Mouse (Mus musculus): ENCODE measurements around the gene Hcn1. TPM values are rescaled to one million over a fixed set of nuclear protein-coding genes. Genes with fewer than 3 reads are reported as not detected.

Hcn1 gene
- polyA plus RNA-seq, 1 experiment from 2014 or later = 0.60 TPM

GRCm38 (mm10) chr13:117907801-117908200 is 305.7 kb downstream of the Hcn1 start:
- Histone ChIP-seq H3K4me2 (replicated peaks) (no peak overlapping the region), H3K27me3 (no peaks in the 10 kb centered on the region), H3K9ac (replicated peaks) (no peak overlapping the region), H3K4me3 (no peak overlapping the region), H3K9me3 (no peaks in the 10 kb centered on the region), H3K27ac (replicated peaks) (no peak overlapping the region), H3K36me3 (no peaks in the 10 kb centered on the region), H3K4me1 (no peaks in the 10 kb centered on the region)
- 88% methylated on average over 3 of the region's 3 CpGs for WGBS
- no peak for ATAC-seq (replicated peaks)

DNA sequence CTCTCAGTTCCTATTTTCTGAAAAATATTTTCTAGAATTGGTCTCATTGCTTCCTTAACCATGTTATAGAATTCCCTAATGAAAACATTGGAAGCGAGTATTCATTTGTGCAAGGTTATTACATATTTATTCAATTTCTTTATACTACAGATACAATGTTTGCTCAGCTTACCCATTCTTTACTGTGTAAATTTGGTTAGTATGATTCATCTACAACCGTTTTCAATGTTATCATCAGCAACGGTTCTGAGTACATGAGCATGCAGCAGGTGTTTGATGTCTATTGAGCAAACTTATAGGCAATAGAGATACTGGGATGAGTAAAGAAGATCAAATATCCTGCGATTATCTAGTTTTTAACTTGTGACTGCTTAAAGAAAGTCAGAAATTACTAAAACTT is 327.6 kb downstream of the Hcn1 start:
- H3K9ac ChIP-seq (replicated peaks) = no peak overlapping the region
- no peak overlapping the region for H3K4me3 ChIP-seq
- no peaks in the 10 kb centered on the region for H3K9me3 ChIP-seq
- no peaks in the 10 kb centered on the region for H3K27me3 ChIP-seq
- H3K27ac ChIP-seq (replicated peaks) = no peak overlapping the region
- WGBS = 91% methylated on average over 4 of the region's 4 CpGs
- H3K36me3 ChIP-seq = no peaks in the 10 kb centered on the region
- H3K4me1 ChIP-seq = no peaks in the 10 kb centered on the region
- no peak overlapping the region for H3K4me2 ChIP-seq (replicated peaks)
- no peak for ATAC-seq (replicated peaks)

DNA sequence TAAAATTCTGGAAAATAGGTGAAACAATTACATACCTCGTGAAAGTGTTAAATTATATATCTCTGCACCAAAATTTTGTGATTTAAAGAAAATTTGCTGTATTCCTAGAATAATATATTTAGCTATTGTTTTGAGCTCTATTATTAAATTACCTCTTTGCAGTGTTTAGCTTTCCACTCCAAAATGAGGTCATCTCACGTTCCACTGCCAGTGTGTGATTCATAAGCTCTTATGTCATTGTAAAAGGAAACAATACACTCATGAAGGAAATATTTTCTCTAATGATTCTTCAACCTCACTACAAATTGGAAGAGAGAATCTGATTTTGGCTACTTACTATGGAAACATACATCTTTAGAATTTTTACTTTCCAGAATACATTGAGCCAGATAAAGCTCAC is 329.6 kb downstream of the Hcn1 start:
- Histone ChIP-seq H3K27me3 (no peaks in the 10 kb centered on the region), H3K4me2 (replicated peaks) (no peak overlapping the region), H3K36me3 (no peaks in the 10 kb centered on the region), H3K4me1 (no peaks in the 10 kb centered on the region), H3K9ac (replicated peaks) (no peak overlapping the region), H3K27ac (replicated peaks) (no peak overlapping the region), H3K4me3 (no peak overlapping the region), H3K9me3 (no peaks in the 10 kb centered on the region)
- no peak for ATAC-seq (replicated peaks)
- 47% methylated on average over 2 of the region's 2 CpGs for WGBS

- Histone ChIP-seq H3K4me3 (no peak overlapping the region), H3K27ac (replicated peaks) (no peak overlapping the region), H3K9ac (replicated peaks) (no peak overlapping the region), H3K27me3 (no peaks in the 10 kb centered on the region), H3K4me2 (replicated peaks) (no peak overlapping the region), H3K9me3 (no peaks in the 10 kb centered on the region), H3K36me3 (no peaks in the 10 kb centered on the region), H3K4me1 (no peaks in the 10 kb centered on the region)
- ATAC-seq (replicated peaks) = no peak
- 88% methylated on average over 1 of the region's 1 CpGs for WGBS
Measured at GRCm38 (mm10) chr13:117938761-117939160, 336.6 kb downstream of the Hcn1 start.

- Histone ChIP-seq H3K27ac (replicated peaks) (no peak overlapping the region), H3K9me3 (no peaks in the 10 kb centered on the region), H3K36me3 (no peaks in the 10 kb centered on the region), H3K9ac (replicated peaks) (no peak overlapping the region), H3K4me2 (replicated peaks) (no peak overlapping the region), H3K4me1 (no peaks in the 10 kb centered on the region), H3K4me3 (no peak overlapping the region), H3K27me3 (no peaks in the 10 kb centered on the region)
- no peak for ATAC-seq (replicated peaks)
- whole genome bisulfite sequencing = 95% methylated on average over 8 of the region's 8 CpGs
Measured at GRCm38 (mm10) chr13:117940536-117941280, 338.6 kb downstream of the Hcn1 start.

DNA sequence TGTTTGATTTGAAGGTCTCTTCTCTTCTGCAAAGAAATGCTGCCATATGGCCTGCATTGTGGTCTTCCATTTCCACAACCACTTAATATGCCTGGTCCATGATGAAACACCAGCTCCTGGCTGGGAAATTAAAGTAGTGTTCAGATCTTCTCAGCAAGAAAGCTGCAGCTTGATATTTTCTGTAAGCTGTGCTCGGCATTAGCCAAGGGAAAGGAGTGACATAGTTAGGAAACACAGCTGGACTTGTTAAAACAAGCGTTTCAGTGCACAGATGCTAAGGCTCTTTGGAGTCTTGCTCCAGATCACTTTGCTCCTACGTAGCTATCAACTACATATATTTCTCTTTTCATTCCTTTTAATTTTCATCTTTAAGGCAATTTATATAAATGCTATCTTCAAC is 344.7 kb downstream of the Hcn1 start:
- H3K4me3 ChIP-seq = no peak overlapping the region
- H3K27me3 ChIP-seq = no peaks in the 10 kb centered on the region
- no peak overlapping the region for H3K4me2 ChIP-seq (replicated peaks)
- ATAC-seq (replicated peaks) = no peak
- H3K9me3 ChIP-seq = no peaks in the 10 kb centered on the region
- no peaks in the 10 kb centered on the region for H3K36me3 ChIP-seq
- 83% methylated on average over 3 of the region's 3 CpGs for WGBS
- H3K9ac ChIP-seq (replicated peaks) = no peak overlapping the region
- no peak overlapping the region for H3K27ac ChIP-seq (replicated peaks)
- H3K4me1 ChIP-seq = no peaks in the 10 kb centered on the region

DNA sequence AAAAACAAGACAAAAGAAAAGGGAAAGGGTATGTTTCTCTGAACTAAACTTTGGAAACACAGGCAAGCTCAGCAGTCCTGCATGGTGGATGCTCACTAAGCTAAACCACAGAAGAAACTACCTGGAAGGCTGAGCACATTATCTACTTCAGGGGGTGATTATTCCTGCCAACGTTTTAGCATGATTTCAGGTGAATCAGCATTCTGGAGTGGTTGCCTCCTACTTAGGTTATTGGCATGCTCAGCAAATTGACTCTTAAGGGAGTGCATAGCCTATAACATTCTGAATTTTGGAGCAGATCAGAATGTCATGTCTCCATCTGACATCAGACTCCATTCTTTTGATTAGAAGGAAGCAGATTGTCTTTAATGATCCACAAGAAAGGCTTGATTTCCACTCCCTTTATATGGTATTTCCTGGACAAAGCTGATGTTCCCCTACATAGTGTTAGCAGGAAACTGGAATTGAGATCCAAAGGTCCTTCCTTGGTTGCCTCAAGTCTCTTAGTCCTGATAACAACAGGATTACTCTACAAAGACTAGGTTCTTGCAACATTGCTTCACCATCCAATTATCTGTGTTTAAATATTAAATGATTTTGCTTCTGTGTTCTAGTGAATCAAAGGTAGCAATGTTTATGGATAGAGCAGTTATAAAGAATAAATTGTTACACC is 345.7 kb downstream of the Hcn1 start:
- H3K9me3 ChIP-seq = no peaks in the 10 kb centered on the region
- H3K4me2 ChIP-seq (replicated peaks) = no peak overlapping the region
- ATAC-seq (replicated peaks) = no peak
- H3K9ac ChIP-seq (replicated peaks) = no peak overlapping the region
- no peak overlapping the region for H3K27ac ChIP-seq (replicated peaks)
- H3K4me1 ChIP-seq = no peaks in the 10 kb centered on the region
- H3K27me3 ChIP-seq = no peaks in the 10 kb centered on the region
- H3K36me3 ChIP-seq = no peaks in the 10 kb centered on the region
- no peak overlapping the region for H3K4me3 ChIP-seq
- WGBS = 64% methylated on average over 1 of the region's 1 CpGs

- peak; percentile 60; the same call in 1 of the 2 replicates for ATAC-seq (replicated peaks)
- Histone ChIP-seq H3K9ac (replicated peaks) (no peak overlapping the region), H3K36me3 (no peaks in the 10 kb centered on the region), H3K9me3 (no peaks in the 10 kb centered on the region), H3K4me3 (no peak overlapping the region), H3K4me2 (replicated peaks) (no peak overlapping the region), H3K27me3 (no peaks in the 10 kb centered on the region), H3K27ac (replicated peaks) (no peak overlapping the region), H3K4me1 (no peaks in the 10 kb centered on the region)
- 11% methylated on average over 18 of the region's 18 CpGs for WGBS
Measured at GRCm38 (mm10) chr13:117958496-117959421, 356.6 kb downstream of the Hcn1 start.

- H3K9ac ChIP-seq (replicated peaks) = no peak overlapping the region
- ATAC-seq (replicated peaks) = no peak
- no peak overlapping the region for H3K4me2 ChIP-seq (replicated peaks)
- H3K9me3 ChIP-seq = no peaks in the 10 kb centered on the region
- no peaks in the 10 kb centered on the region for H3K36me3 ChIP-seq
- H3K27me3 ChIP-seq = no peaks in the 10 kb centered on the region
- no peak overlapping the region for H3K27ac ChIP-seq (replicated peaks)
- H3K4me3 ChIP-seq = no peak overlapping the region
- no peaks in the 10 kb centered on the region for H3K4me1 ChIP-seq
Measured at GRCm38 (mm10) chr13:117964620-117965019, 362.5 kb downstream of the Hcn1 start.

DNA sequence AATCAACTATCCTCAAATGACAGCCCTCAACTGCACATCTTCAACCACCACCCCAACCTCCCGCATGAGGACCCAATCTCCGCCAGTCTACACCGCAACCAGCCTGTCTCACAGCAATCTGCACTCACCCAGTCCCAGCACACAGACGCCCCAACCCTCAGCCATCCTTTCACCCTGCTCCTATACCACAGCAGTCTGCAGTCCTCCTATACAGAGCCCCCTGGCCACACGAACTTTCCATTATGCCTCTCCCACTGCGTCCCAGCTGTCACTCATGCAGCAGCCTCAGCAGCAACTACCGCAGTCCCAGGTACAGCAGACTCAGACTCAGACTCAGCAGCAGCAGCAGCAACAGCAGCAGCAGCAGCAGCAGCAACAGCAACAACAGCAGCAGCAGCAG is 373.3 kb downstream of the Hcn1 start:
- Histone ChIP-seq H3K4me3 (no peak overlapping the region), H3K27me3 (no peaks in the 10 kb centered on the region), H3K36me3 (no peaks in the 10 kb centered on the region), H3K9me3 (no peaks in the 10 kb centered on the region), H3K4me1 (no peaks in the 10 kb centered on the region), H3K9ac (replicated peaks) (no peak overlapping the region), H3K27ac (replicated peaks) (no peak overlapping the region), H3K4me2 (replicated peaks) (no peak overlapping the region)
- WGBS = 71% methylated on average over 7 of the region's 7 CpGs
- ATAC-seq (replicated peaks) = no peak

- H3K36me3 ChIP-seq = no peaks in the 10 kb centered on the region
- no peak overlapping the region for H3K4me3 ChIP-seq
- no peaks in the 10 kb centered on the region for H3K9me3 ChIP-seq
- ATAC-seq (replicated peaks) = no peak
- 71% methylated on average over 10 of the region's 10 CpGs for WGBS
- no peak overlapping the region for H3K9ac ChIP-seq (replicated peaks)
- H3K27ac ChIP-seq (replicated peaks) = no peak overlapping the region
- H3K4me2 ChIP-seq (replicated peaks) = no peak overlapping the region
- no peaks in the 10 kb centered on the region for H3K27me3 ChIP-seq
- H3K4me1 ChIP-seq = no peaks in the 10 kb centered on the region
Measured at GRCm38 (mm10) chr13:117975823-117976222, 373.7 kb downstream of the Hcn1 start.

DNA sequence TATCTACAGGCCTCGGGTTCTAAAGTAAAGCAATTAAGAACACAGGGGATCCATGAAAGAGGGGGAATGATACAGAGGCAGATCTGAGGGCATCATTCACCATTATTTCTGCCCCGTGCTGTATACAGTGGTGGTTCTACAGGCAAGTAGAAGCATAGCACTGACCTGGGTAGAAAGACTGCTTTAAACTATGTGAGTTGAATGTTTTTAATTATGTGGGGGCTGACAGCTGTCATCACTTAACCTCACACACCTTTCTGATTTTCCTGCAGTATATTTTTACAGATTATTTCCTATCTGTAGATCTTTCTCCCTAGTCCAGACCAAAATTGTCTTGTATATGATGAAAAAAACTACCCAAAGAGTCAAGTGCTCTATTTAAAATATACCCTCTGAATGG is 382.2 kb downstream of the Hcn1 start:
- Histone ChIP-seq H3K4me2 (replicated peaks) (no peak overlapping the region), H3K9me3 (no peaks in the 10 kb centered on the region), H3K4me3 (no peak overlapping the region), H3K36me3 (no peaks in the 10 kb centered on the region), H3K4me1 (no peaks in the 10 kb centered on the region), H3K27me3 (no peaks in the 10 kb centered on the region), H3K27ac (replicated peaks) (no peak overlapping the region), H3K9ac (replicated peaks) (no peak overlapping the region)
- ATAC-seq (replicated peaks) = no peak
- 77% methylated on average over 2 of the region's 2 CpGs for WGBS
